Mouse (Mus musculus) liver, adult 2 months (tissue): ENCODE data around the gene Retn. TPM values are rescaled to one million over a fixed set of nuclear protein-coding genes. Genes with fewer than 3 reads are reported as not detected.
A peak's percentile ranks its signal among the peaks of the same experiment; 100 is the strongest.

Experiments
- DNase-seq: peaks from one replicate; pipeline ENCODE4 v3.0.0-alpha.2; 2011; ENCODE audit warnings: low read depth, low spot score; ENCODE audit errors: extremely low read depth
- H3K27ac ChIP-seq: fragments of 200-500 bp; replicated peaks from 2 replicates; pipeline ENCODE4 v1.5.1; 2012; ENCODE audit warnings: low read depth, mild to moderate bottlenecking, control low read depth, inconsistent platforms, low read length; ENCODE audit not compliant: insufficient read depth
- H3K27me3 ChIP-seq: fragments of 200-500 bp; 2 replicates; pipeline ENCODE4 v1.6.1; 2012; ENCODE audit warnings: mild to moderate bottlenecking, moderate library complexity, low read length, inconsistent platforms; ENCODE audit not compliant: control insufficient read depth, insufficient read depth
- H3K36me3 ChIP-seq: fragments of 200-500 bp; 2 replicates; pipeline ENCODE4 v1.6.1; 2012; ENCODE audit warnings: low read length, inconsistent platforms; ENCODE audit not compliant: control insufficient read depth, insufficient read depth
- H3K4me1 ChIP-seq: fragments of 200-500 bp; 2 replicates; pipeline ENCODE4 v1.6.1; 2011; ENCODE audit warnings: low read length; ENCODE audit not compliant: control insufficient read depth, insufficient read depth
- H3K4me3 ChIP-seq: fragments of 200-500 bp; 2 replicates; pipeline ENCODE4 v1.5.1; 2011; ENCODE audit warnings: low read depth, mild to moderate bottlenecking, control low read depth, low read length, moderate library complexity; ENCODE audit not compliant: insufficient read depth
- H3K79me2 ChIP-seq: fragments of 200-500 bp; 2 replicates; pipeline ENCODE4 v1.6.1; 2012; ENCODE audit warnings: inconsistent platforms, mild to moderate bottlenecking, low read length, moderate library complexity; ENCODE audit not compliant: control insufficient read depth, insufficient read depth
- H3K9ac ChIP-seq: fragments of 200-500 bp; 2 replicates; pipeline ENCODE4 v1.6.1; 2012; ENCODE audit warnings: low read depth, mild to moderate bottlenecking, control low read depth, inconsistent platforms, low read length
- CTCF ChIP-seq: fragments of 200-500 bp; IDR thresholded peaks from 2 replicates; pipeline ENCODE4 v1.5.1; 2011; ENCODE audit warnings: low read depth, low read length, control low read depth
- POLR2A ChIP-seq: fragments of 200-500 bp; IDR thresholded peaks from 2 replicates; pipeline ENCODE4 v1.6.1; 2011; ENCODE audit warnings: low read length, control low read depth; ENCODE audit not compliant: insufficient read depth; ENCODE audit errors: extremely low read depth
- WGBS: fragments of 180-500 bp; shearing (Covaris S2); methylation state at CpG from one replicate; pipeline ENCODE4 v1.1.7; 2018; 5-methylcytosine and 5-hydroxymethylcytosine counted together
- polyA plus RNA-seq: library from polyadenylated mRNA; depleted of rRNA; stranded (reverse); fragments of >200 nt; gene quantifications from 2 replicates; pipeline ENCODE4 v1.2.3, GENCODE M21; 2012
- total RNA-seq: library from RNA; depleted of rRNA; stranded (reverse); fragments of >200 nt; gene quantifications from 2 replicates; pipeline ENCODE4 v1.2.3, GENCODE M21; 2014

Retn gene
- total and polyA plus RNA-seq, 2 experiments = 0.09 TPM; not detected in 1

DNA sequence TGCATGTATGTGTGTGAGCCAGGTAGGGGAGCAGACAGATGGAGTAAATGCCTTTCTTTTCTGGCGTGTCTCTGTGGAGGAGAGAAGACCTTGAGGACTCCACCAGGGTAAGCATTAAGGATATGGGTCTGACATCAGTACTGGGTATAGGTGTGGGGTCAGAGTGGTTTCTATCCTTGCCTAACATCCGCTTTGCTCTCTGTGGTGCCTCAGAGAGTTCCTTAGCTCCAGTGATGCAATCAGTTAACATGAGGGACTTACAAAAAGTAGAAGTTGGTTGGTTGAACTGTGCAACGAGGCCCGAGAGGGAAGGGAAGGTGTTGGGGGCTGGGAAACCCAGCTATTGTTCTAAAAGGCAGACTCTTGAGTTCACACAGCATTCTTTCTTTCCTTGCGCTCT, 8.8 kb downstream of the Retn start:
- Histone ChIP-seq H3K27me3 (no peaks in the 10 kb centered on the region), H3K4me3 (no peak overlapping the region), H3K9ac (no peak overlapping the region), H3K27ac (no peak overlapping the region), H3K36me3 (no peaks in the 10 kb centered on the region), H3K4me1 (no peaks in the 10 kb centered on the region), H3K79me2 (no peaks in the 10 kb centered on the region)
- no peak for DNase-seq
- no peak for TF ChIP-seq POLR2A
- TF ChIP-seq CTCF = no peak
- 52% methylated on average over 5 of the region's 5 CpGs for WGBS

DNA sequence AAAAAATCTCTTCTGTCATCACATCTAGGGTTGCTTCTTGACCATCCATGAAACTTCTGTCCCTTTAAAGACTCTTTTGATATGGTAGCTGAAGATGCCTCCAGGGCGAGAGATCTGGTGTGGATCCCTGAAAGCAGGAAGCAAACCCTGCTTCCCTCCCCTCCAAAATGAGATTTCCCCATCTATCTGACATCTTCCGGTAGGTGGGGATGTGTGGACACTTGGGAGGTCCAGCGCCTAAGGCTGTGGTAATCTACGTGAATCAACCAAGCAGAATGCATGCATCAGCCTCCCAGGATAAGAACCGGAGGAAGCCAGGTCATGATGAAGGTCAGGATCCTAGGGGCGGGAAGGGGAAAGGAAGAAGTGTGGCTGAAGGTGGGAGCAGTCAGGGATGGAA, 9.9 kb downstream of the Retn start, which contains the start of gene Mcemp1:
Gene Mcemp1 (plus strand): TSS at position 248 of the 400 bp plus-strand sequence.
- Histone ChIP-seq H3K79me2 (no peaks in the 10 kb centered on the region), H3K27me3 (no peaks in the 10 kb centered on the region), H3K4me1 (no peaks in the 10 kb centered on the region), H3K4me3 (no peak within 1 kb of the TSS), H3K9ac (no peak within 1 kb of the TSS), H3K27ac (no peak within 1 kb of the TSS), H3K36me3 (no peaks in the 10 kb centered on the region)
- WGBS = 70% methylated on average over 6 of the region's 6 CpGs
- no peak for TF ChIP-seq POLR2A
- no peak for TF ChIP-seq CTCF
- DNase-seq = no peak

DNA sequence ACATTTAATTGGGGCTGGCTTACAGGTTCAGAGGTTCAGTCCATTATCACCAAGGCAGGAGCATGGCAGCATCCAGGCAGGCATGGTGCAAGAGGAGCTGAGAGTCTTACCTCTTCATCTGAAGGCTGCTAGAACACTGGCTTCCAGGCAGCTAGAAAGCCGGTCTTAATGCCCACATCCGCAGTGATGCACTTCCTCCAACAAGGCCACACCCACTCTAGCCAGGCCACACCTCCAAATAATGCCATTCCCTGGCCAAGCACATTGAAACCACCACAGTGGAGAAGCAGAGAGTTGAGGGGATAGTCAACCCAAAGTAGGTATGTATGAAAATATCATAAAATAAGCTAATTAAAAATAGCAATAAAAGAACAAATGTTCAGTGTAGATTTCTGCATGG, 14.8 kb downstream of the Retn start:
- peaks cover 1% of the 10 kb centered on the region; the same call in 1 of the 2 replicates for H3K4me1 ChIP-seq

DNA sequence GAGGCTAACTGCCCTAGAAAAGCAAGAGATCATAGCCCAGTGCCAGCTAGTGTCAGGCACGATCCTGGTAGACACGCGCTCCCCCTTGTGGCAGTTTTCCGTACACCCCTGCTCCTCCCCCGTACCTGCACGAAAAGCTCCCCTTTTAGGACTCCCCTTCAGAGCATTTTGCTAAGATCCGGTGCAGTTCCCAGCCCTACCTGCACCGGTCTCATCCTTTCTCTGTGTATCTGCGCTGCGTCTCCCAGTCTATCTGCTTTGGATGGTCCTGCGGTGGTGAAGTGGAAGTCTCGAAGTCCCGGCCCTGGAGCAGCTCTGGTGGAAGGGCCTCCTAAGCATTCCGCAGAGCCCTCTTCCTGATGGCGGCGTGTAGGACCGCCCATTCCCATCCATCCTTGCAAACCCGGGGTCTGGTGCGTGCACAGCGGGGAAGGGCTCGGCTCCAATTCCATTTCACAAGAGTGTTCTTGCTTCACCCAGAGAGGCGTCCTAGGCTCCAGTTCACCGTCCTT, 16.5 kb downstream of the Retn start, which contains the start of gene Fcor:
Gene Fcor (minus strand): TSS at position 383 of the 512 bp plus-strand sequence.
- Histone ChIP-seq H3K79me2 (no peaks in the 10 kb centered on the region), H3K36me3 (no peaks in the 10 kb centered on the region), H3K27me3 (no peaks in the 10 kb centered on the region), H3K4me1 (peaks cover 1% of the 10 kb centered on the region; the same call in 1 of the 2 replicates), H3K27ac (no peak within 1 kb of the TSS), H3K4me3 (peak within 1 kb of the TSS; percentile 49), H3K9ac (peak within 1 kb of the TSS; percentile 57)
- TF ChIP-seq CTCF = peak; percentile 97
- no peak for TF ChIP-seq POLR2A
- peak; percentile 72 for DNase-seq
- under 1% methylated on average over 23 of the region's 23 CpGs for WGBS

More for the DNA sequence above, 14.8 kb downstream of the Retn start:
- no peak for DNase-seq
- 72% methylated on average over 2 of the region's 2 CpGs for WGBS
- Histone ChIP-seq H3K79me2 (no peaks in the 10 kb centered on the region), H3K27ac (no peak overlapping the region), H3K4me3 (no peak overlapping the region), H3K36me3 (no peaks in the 10 kb centered on the region), H3K27me3 (no peaks in the 10 kb centered on the region), H3K9ac (no peak overlapping the region)
- TF ChIP-seq POLR2A = no peak
- no peak for TF ChIP-seq CTCF

DNA sequence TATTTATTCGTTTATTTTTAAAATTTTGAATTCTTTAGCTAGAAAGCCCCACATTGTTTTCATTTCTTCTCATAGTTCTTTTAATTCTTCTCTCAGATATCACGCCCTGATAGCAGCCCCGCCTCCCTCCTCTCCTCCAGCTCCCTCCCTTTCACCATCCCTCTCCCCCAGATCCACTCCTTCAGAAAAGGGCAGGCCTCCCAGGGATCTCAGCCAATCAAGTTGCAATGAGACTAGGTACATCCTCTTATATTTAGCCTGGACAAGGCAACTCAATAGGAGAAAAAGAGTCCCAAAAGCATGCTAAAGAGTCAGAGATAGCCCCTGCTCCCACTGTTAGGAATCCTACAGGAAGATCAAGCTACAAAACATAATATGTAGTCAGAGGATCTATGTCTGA, 19.1 kb downstream of the Retn start:
- Histone ChIP-seq H3K4me1 (peaks cover 1% of the 10 kb centered on the region; the same call in 1 of the 2 replicates), H3K36me3 (peaks cover under 1% of the 10 kb centered on the region; the same call in 1 of the 2 replicates), H3K27ac (no peak overlapping the region), H3K27me3 (no peaks in the 10 kb centered on the region), H3K4me3 (no peak overlapping the region), H3K9ac (no peak overlapping the region), H3K79me2 (peaks cover 5% of the 10 kb centered on the region; the same call in 1 of the 2 replicates)
- 84% methylated on average over 3 of the region's 3 CpGs for WGBS
- TF ChIP-seq CTCF = no peak
- TF ChIP-seq POLR2A = no peak
- no peak for DNase-seq
